9 mouse cellular contexts compared by ENCODE assay signal in the genomic region with DNA sequence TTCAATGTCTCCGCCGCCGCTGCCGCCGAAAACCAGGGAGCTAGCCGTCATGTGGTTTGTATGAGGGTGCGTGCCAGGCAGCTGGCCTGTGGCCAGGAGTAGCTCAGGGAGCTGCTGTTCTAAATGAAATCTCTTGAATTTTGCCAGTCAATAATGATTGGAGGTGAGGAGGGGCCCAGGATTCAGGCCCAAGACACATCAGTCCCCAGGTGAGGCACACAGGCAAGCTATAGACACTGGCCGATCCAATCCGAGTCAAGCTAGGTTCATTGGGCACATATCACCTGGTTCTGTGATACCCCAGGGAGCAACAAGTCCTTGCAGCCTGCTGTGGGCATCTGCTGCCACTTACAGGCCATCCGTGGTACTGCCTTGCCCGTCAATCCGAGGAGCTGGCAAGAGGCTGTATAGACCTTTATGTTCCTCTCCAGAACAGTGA. TPM values are rescaled to one million over a fixed set of nuclear protein-coding genes. Genes with fewer than 3 reads are reported as not detected.
DNase-seq lines count a peak whose midpoint lies in the region; ATAC-seq lines count a peak whose summit lies in the region.
"Had no signal": no experiment of that assay in that cellular context is flagged by ENCODE, and none has a peak within 500 bp of the region (broad histone marks: within the 10 kb centered on the region; RNA-seq: fewer than 3 reads in every experiment).

No protein-coding gene starts in this region.

- ATAC-seq in granulocyte monocyte progenitor cell, adult 5-6 weeks (replicated peaks; ENCODE audit: poor library complexity, severe bottlenecking), result peak; percentile 86
- ATAC-seq in activated CD4-positive, CD25-positive, alpha-beta regulatory T cell, adult 4 months, result no peak

- peak; percentile 91 for DNase-seq in ES-CJ7 (ENCODE audit: low read depth, low spot score)
- DNase-seq in adrenal gland, adult 8-10 months, result peak; percentile 79
- peak; percentile 73 for DNase-seq in embryo, embryonic 11 days
- DNase-seq in layer of hippocampus, adult 9-10 months (ENCODE audit: low spot score), result peak; percentile 73
- DNase-seq in lung, postnatal 4 days, result peak; percentile 81 to 87
- peak; percentile 83 for DNase-seq in right cerebral cortex, postnatal 14 days

RNA-seq across cellular contexts. Expression of gene Ren1, which starts 3.1 kb away (rescaled TPM):
- 1 to 10 TPM in 3 of 4 experiments, under 1 TPM in 1; 0.97 to 5.8 (median 4.7) TPM for total RNA-seq in adrenal gland, adult 8-10 months (2022)
- total RNA-seq in granulocyte monocyte progenitor cell, adult 5-6 weeks (2014; fragmentation: Nextera tagmentation), result not detected in 2 replicates
- total RNA-seq in granulocyte monocyte progenitor cell, adult 5-6 weeks (2017), result not detected in 2 replicates
- not detected for polyA plus RNA-seq in activated CD4-positive, CD25-positive, alpha-beta regulatory T cell, adult 4 months (2017; shearing (Covaris generic))

RNA-seq across cellular contexts. Expression of gene Etnk2, which starts 10.0 kb away (rescaled TPM):
- 10 to 100 TPM in 2 of 4 experiments, 1 to 10 TPM in 2; 6.0 to 34.7 (median 13.4) TPM for total RNA-seq in adrenal gland, adult 8-10 months (2022)
- total RNA-seq in granulocyte monocyte progenitor cell, adult 5-6 weeks (2014; fragmentation: Nextera tagmentation), result not detected in 2 replicates
- not detected in 2 replicates for total RNA-seq in granulocyte monocyte progenitor cell, adult 5-6 weeks (2017)
- polyA plus RNA-seq in activated CD4-positive, CD25-positive, alpha-beta regulatory T cell, adult 4 months (2017; shearing (Covaris generic)), result under 1 TPM in 1 of 2 experiments, not detected in 1; 0.20 TPM

RNA-seq across cellular contexts. Expression of gene Kiss1, which starts 31.7 kb away (rescaled TPM):
- not detected for total RNA-seq in adrenal gland, adult 8-10 months (2022)
- total RNA-seq in granulocyte monocyte progenitor cell, adult 5-6 weeks (2014; fragmentation: Nextera tagmentation), result not detected in 2 replicates
- total RNA-seq in granulocyte monocyte progenitor cell, adult 5-6 weeks (2017), result not detected in 2 replicates
- not detected for polyA plus RNA-seq in activated CD4-positive, CD25-positive, alpha-beta regulatory T cell, adult 4 months (2017; shearing (Covaris generic))
- polyA plus RNA-seq: liver, embryonic 16.5 days had no signal

RNA-seq across cellular contexts. Expression of gene Golt1a, which starts 43.8 kb away (rescaled TPM):
- total RNA-seq in adrenal gland, adult 8-10 months (2022), result 1 to 10 TPM in 2 of 4 experiments, not detected in 2; 1.2 to 1.9 TPM
- not detected in 2 replicates for total RNA-seq in granulocyte monocyte progenitor cell, adult 5-6 weeks (2014; fragmentation: Nextera tagmentation)
- not detected in 2 replicates for total RNA-seq in granulocyte monocyte progenitor cell, adult 5-6 weeks (2017)
- not detected for polyA plus RNA-seq in activated CD4-positive, CD25-positive, alpha-beta regulatory T cell, adult 4 months (2017; shearing (Covaris generic))

Comparison
In these comparisons a context has a peak if more than half of its experiments do, and no peak if none do; other contexts are left out.
1. RNA of gene Etnk2, which starts 10.0 kb away (total RNA-seq): 6.0 to 34.7 TPM in adrenal gland, adult 8-10 months; not detected in granulocyte monocyte progenitor cell, adult 5-6 weeks; every median in the first group is over 4 times any median in the second.
2. Peak in every context shown above with its lines, with median percentiles within 50 percentile points of each other: DNase-seq.